Mouse (Mus musculus) urinary bladder, adult 2 months (tissue): Measurements from ENCODE around the gene Sult2b1. TPM values are rescaled to one million over a fixed set of nuclear protein-coding genes. Genes with fewer than 3 reads are reported as not detected.

Experiments
- DNase-seq: peaks from one replicate; pipeline ENCODE4 v3.0.0; 2022; ENCODE audit warnings: low spot score
- polyA plus RNA-seq: library from polyadenylated mRNA; depleted of rRNA; stranded (reverse); fragments of >200 nt; gene quantifications from 2 replicates; pipeline ENCODE4 v1.2.3, GENCODE M21; 2012

Sult2b1 gene
- polyA plus RNA-seq, 1 experiment = 1.3 TPM

- DNase-seq = no peak
These were observed 59.3 kb downstream of the Sult2b1 start for GRCm38 (mm10) chr7:45725151-45725550.

GRCm38 (mm10) chr7:45723781-45724180 is 60.7 kb downstream of the Sult2b1 start:
- DNase-seq = no peak

DNA sequence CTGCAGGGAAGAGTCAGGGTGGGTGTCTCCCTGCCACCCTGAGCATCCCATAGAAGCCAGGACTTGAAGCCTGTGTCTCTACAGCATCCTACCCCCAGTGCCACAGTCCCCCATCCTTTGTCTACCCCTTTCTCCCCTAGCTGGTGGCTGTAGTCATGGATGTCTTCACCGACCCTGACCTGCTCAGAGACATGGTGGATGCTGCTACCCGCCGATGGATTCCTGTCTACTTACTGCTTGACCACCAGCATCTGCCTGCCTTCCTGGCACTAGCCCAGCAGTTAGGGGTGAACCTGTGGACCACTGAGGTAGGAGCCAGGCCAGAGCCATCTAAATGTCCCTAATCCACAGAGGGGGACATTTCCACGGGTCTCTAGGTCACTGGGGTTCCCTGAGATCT is 61.2 kb downstream of the Sult2b1 start:
- DNase-seq = no peak

DNA sequence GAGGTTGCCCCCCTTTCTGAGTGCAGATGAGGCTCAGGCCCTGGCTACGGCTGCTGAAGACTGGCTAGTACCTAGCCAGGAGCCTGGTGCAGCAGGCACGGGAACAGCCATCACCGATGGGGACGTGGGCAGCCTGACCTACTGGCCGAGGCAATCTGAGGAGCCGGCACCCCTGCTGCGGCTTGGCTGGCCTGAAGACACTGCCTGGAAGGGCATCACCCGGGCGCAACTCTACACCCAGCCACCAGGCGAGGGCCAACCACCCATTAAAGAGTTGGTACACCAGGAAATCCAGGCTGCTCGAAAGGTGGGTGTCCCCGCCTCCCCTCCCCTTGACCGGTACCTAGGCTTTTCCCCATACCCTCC is 62.1 kb downstream of the Sult2b1 start:
- DNase-seq = no peak

- no peak for DNase-seq
These were observed 62.7 kb downstream of the Sult2b1 start for GRCm38 (mm10) chr7:45721642-45722347.

GRCm38 (mm10) chr7:45721234-45721571 is 63.3 kb downstream of the Sult2b1 start:
- DNase-seq = no peak

DNA sequence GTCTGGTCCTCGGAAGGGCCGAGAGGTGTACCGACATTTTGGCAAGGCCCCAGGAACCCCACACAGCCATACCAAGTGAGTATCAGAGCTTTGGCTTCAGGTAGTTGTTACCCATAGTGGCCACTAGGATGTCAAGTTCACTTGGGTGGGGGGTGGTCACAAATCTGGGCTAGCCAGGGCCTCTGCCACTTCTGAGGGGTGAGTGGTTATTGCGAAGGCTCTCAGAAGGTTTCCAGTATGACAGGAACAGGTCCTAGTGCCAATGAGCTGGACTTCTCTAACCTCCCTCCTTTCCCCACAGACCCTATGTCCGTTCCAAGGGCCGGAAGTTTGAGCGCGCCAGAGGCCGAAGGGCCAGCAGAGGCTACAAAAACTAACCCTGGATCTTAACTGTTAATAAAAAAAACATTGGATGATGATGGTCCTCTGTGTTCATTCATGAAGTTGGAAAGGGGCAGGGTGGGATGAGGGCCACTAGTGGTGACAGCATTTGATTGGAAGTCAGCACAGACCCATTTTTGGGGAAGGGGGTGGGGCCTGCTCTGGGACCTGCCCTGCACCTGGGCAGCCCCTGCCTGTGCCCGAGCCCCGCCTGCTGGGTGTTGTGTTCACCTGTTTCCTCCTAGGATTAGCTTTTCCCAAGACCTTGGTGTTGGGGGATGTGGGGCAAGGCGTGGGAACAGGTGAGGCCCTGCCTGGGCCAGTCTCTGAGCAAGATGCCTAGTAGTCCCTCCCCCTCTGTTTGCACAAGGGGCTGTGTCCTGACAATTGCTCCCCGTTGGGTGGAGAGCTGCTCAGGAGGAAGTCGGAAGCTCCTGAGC is 63.8 kb downstream of the Sult2b1 start, which contains the start of gene Fam83e:
TSS of gene Fam83e (plus strand) at position 800 of the 821 bp plus-strand sequence.
- no peak for DNase-seq

DNA sequence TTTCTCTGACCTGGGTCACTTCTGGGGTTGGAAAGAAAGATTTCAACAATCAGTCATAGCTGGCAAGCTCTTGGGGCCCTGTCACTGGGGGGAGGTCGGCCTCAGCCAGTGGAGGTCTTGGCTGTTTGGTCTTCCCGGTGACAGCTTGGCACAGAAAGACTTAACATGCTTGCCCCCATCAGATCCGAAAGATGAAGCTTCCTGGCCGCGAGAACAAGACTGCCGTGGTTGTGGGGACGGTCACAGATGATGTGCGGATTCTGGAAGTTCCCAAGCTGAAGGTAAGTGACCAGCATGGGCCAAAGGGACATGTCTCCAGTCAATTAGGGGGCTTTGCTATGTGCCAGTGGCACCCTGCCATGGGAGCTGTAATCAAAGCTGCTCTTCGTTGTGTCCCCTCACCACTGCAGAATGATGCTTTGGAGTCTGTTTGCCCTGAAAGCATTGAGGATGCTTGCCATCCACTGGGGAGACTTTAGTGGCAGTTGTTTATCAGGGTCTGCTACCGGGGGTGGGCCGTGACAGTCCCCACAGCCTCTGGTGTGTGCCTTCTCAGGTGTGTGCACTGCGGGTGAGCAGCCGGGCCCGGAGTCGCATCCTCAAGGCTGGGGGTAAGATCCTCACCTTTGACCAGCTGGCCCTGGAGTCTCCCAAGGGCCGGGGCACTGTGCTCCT is 64.6 kb downstream of the Sult2b1 start:
- no peak for DNase-seq

GRCm38 (mm10) chr7:45719180-45719579 is 65.3 kb downstream of the Sult2b1 start:
- DNase-seq = no peak

GRCm38 (mm10) chr7:45718331-45718730 is 66.1 kb downstream of the Sult2b1 start:
- DNase-seq = no peak

DNA sequence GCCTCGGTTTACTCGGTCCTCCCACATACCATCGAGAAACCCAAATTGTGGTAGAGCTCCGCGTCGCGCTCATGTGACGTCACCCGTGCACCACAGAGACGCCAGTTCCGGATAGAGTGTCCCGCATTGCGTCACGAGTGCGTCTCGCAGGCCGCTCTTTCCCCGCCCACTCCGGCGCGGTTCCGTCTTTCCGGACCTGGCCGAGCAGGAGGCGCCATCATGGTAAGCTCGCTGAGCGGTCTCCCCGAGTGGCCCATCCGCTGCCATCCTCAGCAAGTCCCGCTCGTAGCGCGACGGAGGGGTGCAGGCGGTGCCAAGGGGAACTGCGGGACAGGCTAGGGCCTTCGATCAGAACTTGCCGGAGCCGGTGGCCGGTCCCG is 66.6 kb downstream of the Sult2b1 start, which contains the start of gene Sphk2:
TSS of gene Sphk2 (minus strand) at position 85 of the 380 bp plus-strand sequence.
- peak; percentile 98 for DNase-seq

DNA sequence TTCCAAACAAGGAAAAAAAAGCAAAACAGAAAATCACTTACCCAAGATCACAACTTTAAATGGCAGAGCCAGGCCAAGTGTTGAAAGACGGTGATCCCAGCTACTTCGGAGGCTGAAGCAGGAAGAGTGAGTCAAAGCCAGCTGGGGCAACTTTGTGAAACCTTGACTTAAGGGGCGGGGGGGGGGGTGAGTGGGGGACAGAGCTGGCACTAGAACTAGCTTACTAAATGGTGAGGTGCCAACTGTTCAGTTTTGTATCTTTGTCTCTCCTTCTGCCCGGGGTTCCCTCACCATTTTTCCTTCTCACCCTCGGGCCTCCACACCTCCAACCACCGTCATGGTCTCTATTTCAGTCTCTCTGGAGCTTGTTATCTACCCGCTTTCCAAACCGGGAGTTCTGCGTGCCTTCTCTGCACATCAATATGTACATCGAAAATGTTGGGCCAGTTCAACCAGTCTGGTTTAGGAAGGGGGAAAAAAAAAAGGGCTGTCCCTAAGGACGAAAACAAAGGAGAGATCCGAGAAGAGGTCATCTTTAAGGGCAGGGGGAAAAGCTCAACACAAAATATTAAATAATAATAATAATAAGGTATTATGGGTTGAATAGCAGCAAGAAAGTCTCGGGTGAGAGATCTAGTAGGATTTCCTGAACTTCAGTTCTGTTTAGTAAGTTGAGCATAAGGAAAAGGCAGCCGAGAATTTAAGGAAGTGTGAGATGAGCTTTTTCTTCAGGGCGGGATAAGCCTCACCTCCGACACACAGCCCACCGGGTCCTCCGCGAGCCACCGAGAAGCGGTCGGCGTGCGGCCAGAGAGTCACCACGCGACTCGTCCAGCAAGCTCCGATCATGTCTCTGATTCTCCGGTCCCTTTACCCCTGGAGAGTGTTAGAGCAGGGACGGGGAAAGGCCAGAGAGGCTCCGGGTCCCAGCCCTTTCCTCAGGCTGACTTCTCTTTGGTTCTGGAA is 67.2 kb downstream of the Sult2b1 start:
- DNase-seq = no peak

- DNase-seq = no peak
These were observed 68.0 kb downstream of the Sult2b1 start for GRCm38 (mm10) chr7:45716460-45716857.

DNA sequence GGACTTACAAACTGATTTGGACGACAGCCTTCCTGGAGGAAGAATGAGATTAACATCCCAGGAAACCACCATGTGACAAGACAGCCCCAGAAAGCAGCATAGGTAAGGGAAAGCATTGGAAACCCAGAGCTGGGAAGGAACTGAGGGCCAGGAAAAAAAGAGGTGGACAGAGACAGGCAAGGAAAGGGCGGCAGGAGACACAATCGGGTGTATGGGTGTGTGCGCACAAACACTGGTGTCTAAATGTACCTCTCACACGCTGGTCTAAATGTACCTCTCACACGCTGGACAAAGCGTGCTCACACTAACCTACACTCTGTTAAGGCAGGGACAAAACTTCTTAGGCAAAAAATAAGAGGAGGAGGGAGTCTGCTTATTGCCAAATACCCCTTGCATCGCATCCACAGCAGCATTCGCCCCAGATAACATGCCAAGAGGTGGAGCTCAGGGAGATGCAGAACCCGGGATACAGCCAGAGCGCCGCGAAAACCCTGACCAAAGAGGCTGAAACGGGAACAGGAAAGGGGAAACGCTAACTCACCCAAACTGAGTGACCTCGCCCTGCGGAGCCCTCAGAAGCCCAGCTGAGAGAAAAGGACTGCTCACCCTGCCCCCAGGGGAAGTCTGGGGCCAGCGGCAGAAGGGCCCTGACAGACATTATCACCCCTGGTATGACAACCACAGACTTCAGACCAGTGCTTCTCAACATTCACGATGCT is 68.6 kb downstream of the Sult2b1 start:
- no peak for DNase-seq

DNA sequence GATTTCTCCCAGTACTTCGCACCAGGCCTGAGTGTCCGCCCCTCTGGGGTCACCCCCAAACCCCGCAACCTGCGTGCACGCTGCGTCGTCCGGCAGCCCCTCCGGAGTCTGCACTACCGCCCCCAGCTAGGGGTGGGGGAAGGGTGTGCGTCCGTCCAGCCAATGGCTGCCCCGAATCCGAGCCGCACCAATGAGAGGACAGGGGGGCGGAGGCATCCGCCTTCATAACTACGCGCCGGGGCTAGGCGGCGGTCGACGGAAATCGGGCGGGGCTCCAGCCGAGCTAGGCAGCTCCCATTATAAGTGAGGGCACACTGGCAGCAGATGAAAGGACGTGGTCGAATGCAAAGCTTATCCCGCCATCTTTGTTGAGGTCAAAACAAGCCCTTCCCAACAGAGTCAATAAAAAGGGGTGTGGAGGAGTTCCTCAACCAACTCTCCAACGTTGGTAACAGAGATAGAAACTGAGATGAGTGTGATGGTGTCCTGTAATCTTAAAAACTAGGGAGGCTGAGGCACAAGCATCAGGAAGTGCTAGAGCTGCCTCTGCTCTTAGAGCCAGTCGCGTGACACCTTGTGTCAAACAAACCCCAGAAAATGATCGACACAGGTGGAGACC is 69.3 kb downstream of the Sult2b1 start, which contains the start of gene Rpl18:
TSS of gene Rpl18 (plus strand) at position 368 of the 619 bp plus-strand sequence.
- DNase-seq = peak; percentile 89

DNA sequence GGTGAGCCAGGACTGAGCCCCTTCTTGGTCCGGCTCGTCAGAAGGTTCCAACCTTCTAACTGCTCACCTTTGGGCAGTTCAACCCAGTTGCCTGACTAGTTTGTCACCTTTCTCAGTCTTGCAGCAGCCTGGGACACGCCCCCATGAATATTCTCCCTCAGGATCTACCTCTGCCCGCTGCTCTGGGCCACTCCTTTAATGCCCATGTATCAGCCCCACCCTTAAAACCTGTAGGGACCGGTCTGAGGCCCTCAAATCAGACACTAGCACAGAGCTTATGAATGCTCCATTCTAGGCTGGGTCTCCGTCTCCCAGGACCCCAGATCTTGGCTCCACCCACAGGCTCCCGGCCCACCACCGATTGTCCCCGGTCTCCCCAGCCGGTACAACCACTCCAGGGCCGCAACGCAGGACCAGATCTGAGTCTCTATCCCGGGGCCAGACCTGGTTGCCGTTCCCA is 69.8 kb downstream of the Sult2b1 start:
- no peak for DNase-seq

GRCm38 (mm10) chr7:45713881-45714520 is 70.5 kb downstream of the Sult2b1 start:
- DNase-seq = no peak

DNA sequence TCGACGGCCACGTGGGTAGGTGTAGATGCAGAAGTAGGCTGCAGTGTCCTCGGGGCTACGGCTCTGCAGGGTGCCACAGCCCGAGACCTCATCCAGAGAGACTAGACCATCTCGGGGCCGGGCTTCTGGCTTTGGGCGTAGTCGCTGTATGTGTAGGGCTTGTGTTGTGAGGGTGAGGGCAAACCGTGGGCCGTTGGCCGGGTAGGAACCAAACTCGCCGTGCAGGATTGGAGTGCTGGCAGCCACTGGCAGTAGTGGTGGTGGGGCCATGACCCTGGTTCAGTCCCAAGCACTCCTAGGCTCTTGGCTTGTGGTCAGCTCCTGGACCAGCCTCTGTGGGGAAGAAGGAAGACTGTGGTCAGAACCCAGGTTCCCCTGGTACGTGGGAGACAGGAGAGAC is 71.1 kb downstream of the Sult2b1 start:
- no peak for DNase-seq

DNA sequence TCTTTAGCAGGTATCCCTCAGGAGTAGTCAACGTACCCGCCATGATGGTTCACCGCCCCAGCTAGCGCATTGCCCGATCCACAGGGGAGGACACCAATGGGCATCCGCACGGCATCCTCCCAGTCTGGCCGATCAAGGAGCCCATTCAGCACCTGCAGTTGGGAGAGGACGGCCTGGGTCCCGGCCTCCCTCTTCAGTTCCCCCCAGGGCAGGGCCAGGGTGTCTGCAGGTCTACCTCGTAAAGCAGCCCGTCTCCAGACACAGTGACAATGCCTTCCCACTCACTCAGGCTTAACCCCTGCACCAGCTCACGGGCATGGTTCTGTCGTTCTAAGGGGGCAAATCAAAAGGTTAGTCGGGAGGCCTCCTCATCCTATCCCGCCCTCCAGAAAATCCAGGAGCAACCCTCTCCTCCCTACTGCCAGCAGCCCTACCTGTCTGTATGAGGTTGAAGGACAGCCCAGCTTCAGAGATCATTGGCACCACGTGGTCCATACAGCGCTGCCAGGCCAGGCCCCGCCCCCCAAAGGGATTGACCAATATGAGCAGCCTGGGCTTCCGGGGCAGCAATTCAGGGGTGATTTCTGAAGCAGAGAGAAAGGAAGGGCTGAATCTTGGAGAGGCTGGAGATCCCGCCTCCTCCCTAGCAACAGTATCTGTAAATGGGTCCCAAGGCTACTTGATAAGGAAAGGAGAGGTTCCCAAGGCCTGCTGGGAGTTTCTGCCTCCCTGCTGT is 72.3 kb downstream of the Sult2b1 start:
- no peak for DNase-seq
